Mouse (Mus musculus): ENCODE measurements around the gene Hyou1. TPM values are rescaled to one million over a fixed set of nuclear protein-coding genes. Genes with fewer than 3 reads are reported as not detected.
"Not testable (repeated sequence)": the region's sequence is repeated elsewhere in the genome, so short reads cannot be mapped to it uniquely, and the experiment has no call there.

Gene Hyou1
- total and polyA plus RNA-seq, 2 experiments, result 87.8 to 111 TPM

DNA sequence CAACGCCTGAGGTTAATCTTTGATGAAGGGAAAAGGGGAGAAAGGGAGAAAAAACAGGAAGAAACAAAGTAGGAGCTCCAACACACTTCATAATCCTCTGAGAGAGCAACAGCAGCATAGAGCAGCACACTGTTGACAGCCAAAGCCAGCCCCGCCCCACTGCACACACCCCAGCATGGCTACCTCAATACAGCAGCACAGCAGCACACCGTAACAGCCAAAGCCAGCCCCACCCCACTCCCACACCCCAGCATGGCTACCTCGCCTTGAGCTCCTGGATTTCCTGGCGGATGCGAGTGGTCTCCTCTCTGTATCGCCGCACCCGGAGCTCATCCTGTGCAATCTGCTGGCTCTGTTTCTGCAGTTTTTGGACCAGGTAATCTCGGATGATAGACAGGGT is 27.0 kb upstream of the Hyou1 start:
- no peak overlapping the region for H3K4me3 ChIP-seq (ENCODE audit: insufficient read depth, low read depth, low read length)
- H3K4me1 ChIP-seq (ENCODE audit: control insufficient read depth, insufficient read depth, low read length), result peaks cover 8% of the 10 kb centered on the region; the same call in 1 of the 2 replicates
- H3K27me3 ChIP-seq (ENCODE audit: control insufficient read depth, insufficient read depth, low read length), result no peaks in the 10 kb centered on the region
- TF ChIP-seq POLR2A (IDR thresholded peaks at IDR 0.05; ENCODE audit: extremely low read depth, insufficient read depth, low read length) (no peak), CTCF (IDR thresholded peaks at IDR 0.05; ENCODE audit: low read depth, low read length) (no peak)
- WGBS, result 94% methylated on average over 10 of the region's 10 CpGs
- peaks cover 5% of the 10 kb centered on the region; the same call in 1 of the 2 replicates for H3K79me2 ChIP-seq (ENCODE audit: control insufficient read depth, insufficient read depth, low read length)
- H3K9ac ChIP-seq (ENCODE audit: low read depth, low read length), result no peak overlapping the region
- no peak overlapping the region for H3K27ac ChIP-seq (replicated peaks; ENCODE audit: insufficient read depth, low read depth, low read length)
- peaks cover 72% of the 10 kb centered on the region for H3K36me3 ChIP-seq (ENCODE audit: control insufficient read depth, insufficient read depth, low read length)
- no peak for DNase-seq (ENCODE audit: extremely low read depth, low read depth, low spot score)

DNA sequence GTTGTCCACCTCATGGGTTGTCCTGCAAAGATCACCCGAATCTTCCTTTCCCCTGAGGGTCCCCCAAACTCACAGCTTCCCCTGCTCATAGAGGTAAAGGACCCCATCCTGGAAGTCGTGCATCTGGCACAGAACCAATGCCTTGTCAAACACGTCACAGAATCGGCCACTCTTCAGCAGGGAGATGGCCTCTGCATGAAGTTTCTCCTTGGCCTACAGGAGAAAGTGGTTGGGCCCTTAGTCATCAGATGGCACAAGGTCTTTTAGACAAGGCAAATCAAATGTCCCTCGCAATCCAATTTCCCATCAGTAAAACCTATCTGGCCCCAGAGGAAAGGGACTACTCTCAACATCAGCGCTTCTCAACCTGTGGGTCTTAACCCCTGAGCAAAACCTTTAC is 26.1 kb upstream of the Hyou1 start:
- Histone ChIP-seq H3K4me1 (ENCODE audit: control insufficient read depth, insufficient read depth, low read length) (0 out of 2 replicates have a peak, but pooled peaks cover 1% of the 10 kb centered on the region), H3K4me3 (ENCODE audit: insufficient read depth, low read depth, low read length) (no peak overlapping the region), H3K9ac (ENCODE audit: low read depth, low read length) (no peak overlapping the region), H3K36me3 (ENCODE audit: control insufficient read depth, insufficient read depth, low read length) (peaks cover 76% of the 10 kb centered on the region), H3K27me3 (ENCODE audit: control insufficient read depth, insufficient read depth, low read length) (no peaks in the 10 kb centered on the region), H3K79me2 (ENCODE audit: control insufficient read depth, insufficient read depth, low read length) (peaks cover 5% of the 10 kb centered on the region; the same call in 1 of the 2 replicates), H3K27ac (replicated peaks; ENCODE audit: insufficient read depth, low read depth, low read length) (no peak overlapping the region)
- WGBS, result 91% methylated on average over 6 of the region's 6 CpGs
- DNase-seq (ENCODE audit: extremely low read depth, low read depth, low spot score), result no peak
- TF ChIP-seq POLR2A (IDR thresholded peaks at IDR 0.05; ENCODE audit: extremely low read depth, insufficient read depth, low read length) (no peak), CTCF (IDR thresholded peaks at IDR 0.05; ENCODE audit: low read depth, low read length) (no peak)

DNA sequence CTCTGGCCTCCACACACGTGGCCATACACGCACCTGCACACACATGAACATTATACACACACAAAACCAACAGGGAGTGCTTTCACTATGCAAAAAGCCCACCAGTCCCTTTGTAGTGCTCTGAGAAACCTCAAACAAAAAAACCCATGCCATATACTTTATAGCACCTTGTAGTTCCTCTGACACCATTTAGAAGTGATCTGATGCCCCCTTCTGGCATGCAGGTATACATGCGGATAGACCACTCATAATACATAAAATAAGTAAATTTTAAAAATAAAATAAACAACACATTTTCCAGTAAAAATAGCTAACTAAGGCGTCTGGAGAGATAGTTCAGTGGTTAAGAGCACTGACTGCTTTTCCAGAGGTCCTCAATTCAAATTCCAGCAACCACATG is 22.1 kb upstream of the Hyou1 start:
- no peak overlapping the region for H3K9ac ChIP-seq (ENCODE audit: low read depth, low read length)
- H3K36me3 ChIP-seq (ENCODE audit: control insufficient read depth, insufficient read depth, low read length), result peaks cover 61% of the 10 kb centered on the region
- H3K27ac ChIP-seq (replicated peaks; ENCODE audit: insufficient read depth, low read depth, low read length), result no peak overlapping the region
- TF ChIP-seq CTCF (IDR thresholded peaks at IDR 0.05; ENCODE audit: low read depth, low read length), result no peak
- no peak for TF ChIP-seq POLR2A (IDR thresholded peaks at IDR 0.05; ENCODE audit: extremely low read depth, insufficient read depth, low read length)
- H3K27me3 ChIP-seq (ENCODE audit: control insufficient read depth, insufficient read depth, low read length), result no peaks in the 10 kb centered on the region
- no peak overlapping the region for H3K4me3 ChIP-seq (ENCODE audit: insufficient read depth, low read depth, low read length)
- peaks cover 4% of the 10 kb centered on the region; the same call in 1 of the 2 replicates for H3K4me1 ChIP-seq (ENCODE audit: control insufficient read depth, insufficient read depth, low read length)
- H3K79me2 ChIP-seq (ENCODE audit: control insufficient read depth, insufficient read depth, low read length), result peaks cover 8% of the 10 kb centered on the region; the same call in 1 of the 2 replicates
- WGBS, result 77% methylated on average over 4 of the region's 4 CpGs
- DNase-seq (ENCODE audit: extremely low read depth, low read depth, low spot score), result no peak

DNA sequence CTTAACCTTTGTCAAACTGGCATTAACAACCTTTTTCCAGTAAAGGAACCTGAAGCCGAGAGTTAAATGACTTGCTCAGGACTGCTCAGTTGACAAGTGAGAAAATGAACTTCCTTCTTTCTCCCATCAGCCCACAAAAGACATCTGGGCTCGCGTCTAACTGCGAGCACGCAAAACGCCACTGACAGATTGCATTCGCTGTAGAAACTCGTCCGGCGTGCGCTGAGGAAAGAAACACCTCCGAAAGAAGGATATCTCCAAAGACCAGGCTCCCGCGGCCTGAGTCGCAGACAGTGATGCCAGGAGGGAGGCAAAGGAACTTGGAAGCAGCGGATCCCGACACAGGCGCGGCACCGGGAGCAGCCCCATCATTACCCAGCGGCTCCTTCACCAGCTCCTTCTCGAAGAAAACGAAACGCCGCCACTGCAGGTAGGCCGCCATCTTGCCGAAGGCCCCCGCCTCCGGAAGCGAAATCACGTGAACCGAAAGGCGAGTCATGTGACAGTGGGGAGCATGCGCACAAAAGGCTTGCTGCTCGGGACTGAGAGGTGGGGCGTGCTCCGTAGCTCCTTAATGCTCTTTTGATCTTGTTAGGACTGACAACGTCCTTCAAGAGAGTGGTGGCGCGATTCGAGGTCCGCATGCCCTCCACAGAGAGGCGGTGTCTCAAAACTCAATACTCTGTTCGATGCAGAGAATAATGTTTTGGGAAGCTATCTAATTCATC is 17.9 kb upstream of the Hyou1 start, which contains the start of gene Vps11:
Vps11 (minus strand) TSS at position 481 of the 728 bp plus-strand sequence.
- Histone ChIP-seq H3K36me3 (ENCODE audit: control insufficient read depth, insufficient read depth, low read length) (peaks cover 22% of the 10 kb centered on the region), H3K79me2 (ENCODE audit: control insufficient read depth, insufficient read depth, low read length) (peaks cover 3% of the 10 kb centered on the region; the same call in 1 of the 2 replicates), H3K4me1 (ENCODE audit: control insufficient read depth, insufficient read depth, low read length) (peaks cover 4% of the 10 kb centered on the region; the same call in 1 of the 2 replicates), H3K9ac (ENCODE audit: low read depth, low read length) (peak within 1 kb of the TSS; percentile 85), H3K27me3 (ENCODE audit: control insufficient read depth, insufficient read depth, low read length) (no peaks in the 10 kb centered on the region), H3K4me3 (ENCODE audit: insufficient read depth, low read depth, low read length) (peak within 1 kb of the TSS; percentile 90), H3K27ac (replicated peaks; ENCODE audit: insufficient read depth, low read depth, low read length) (peak within 1 kb of the TSS; percentile 49; the same call in 1 of the 2 replicates)
- DNase-seq (ENCODE audit: extremely low read depth, low read depth, low spot score), result peak; percentile 90
- WGBS, result under 1% methylated on average over 44 of the region's 44 CpGs
- TF ChIP-seq CTCF (IDR thresholded peaks at IDR 0.05; ENCODE audit: low read depth, low read length) (no peak), POLR2A (IDR thresholded peaks at IDR 0.05; ENCODE audit: extremely low read depth, insufficient read depth, low read length) (peak; percentile 70; the same call in 1 of the 2 replicates)

DNA sequence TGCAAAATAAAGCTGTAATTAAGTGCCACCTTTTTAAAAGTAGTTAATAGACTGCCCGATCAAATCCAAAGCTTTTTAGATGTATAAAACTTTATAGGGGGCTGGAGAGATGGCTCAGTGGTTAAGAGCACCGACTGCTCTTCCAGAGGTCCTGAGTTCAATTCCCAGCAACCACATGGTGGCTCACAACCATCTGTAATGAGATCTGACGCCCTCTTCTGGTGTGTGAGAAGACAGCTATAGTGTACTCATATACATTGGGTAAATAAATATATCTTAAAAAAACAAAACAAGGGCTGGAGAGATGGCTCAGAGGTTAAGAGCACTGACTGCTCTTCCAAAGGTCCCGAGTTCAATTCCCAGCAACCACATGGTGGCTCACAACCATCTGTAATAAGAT is 17.4 kb upstream of the Hyou1 start:
- H3K79me2 ChIP-seq (ENCODE audit: control insufficient read depth, insufficient read depth, low read length); H3K4me3 ChIP-seq (ENCODE audit: insufficient read depth, low read depth, low read length); H3K4me1 ChIP-seq (ENCODE audit: control insufficient read depth, insufficient read depth, low read length); H3K27me3 ChIP-seq (ENCODE audit: control insufficient read depth, insufficient read depth, low read length); DNase-seq (ENCODE audit: extremely low read depth, low read depth, low spot score); H3K9ac ChIP-seq (ENCODE audit: low read depth, low read length): not testable (repeated sequence)
- WGBS, result 39% methylated on average over 4 of the region's 4 CpGs
- peaks cover 16% of the 10 kb centered on the region for H3K36me3 ChIP-seq (ENCODE audit: control insufficient read depth, insufficient read depth, low read length)
- peak overlapping the region; percentile 49; the same call in 1 of the 2 replicates for H3K27ac ChIP-seq (replicated peaks; ENCODE audit: insufficient read depth, low read depth, low read length)

DNA sequence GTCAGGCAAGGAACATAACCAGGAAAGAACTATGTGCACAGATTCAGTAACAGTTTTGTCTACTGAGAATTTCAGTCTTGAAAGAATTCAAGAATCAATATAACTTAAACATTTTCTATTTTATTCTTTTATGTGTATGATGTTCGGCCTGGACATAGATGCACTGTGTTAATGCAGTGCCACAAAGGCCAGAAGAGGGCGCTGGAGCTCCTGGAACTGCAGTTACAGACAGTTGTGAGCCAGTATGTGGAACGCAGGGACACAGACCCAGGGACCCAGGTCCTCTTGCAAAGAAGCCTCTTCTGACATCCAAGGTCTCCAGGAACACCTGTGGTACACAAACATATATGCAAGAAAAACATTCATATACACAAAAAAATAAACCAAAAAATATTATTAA is 14.8 kb upstream of the Hyou1 start:
- no peak overlapping the region for H3K9ac ChIP-seq (ENCODE audit: low read depth, low read length)
- H3K36me3 ChIP-seq (ENCODE audit: control insufficient read depth, insufficient read depth, low read length), result no peaks in the 10 kb centered on the region; the same call in 1 of the 2 replicates
- H3K4me1 ChIP-seq (ENCODE audit: control insufficient read depth, insufficient read depth, low read length), result peaks cover 4% of the 10 kb centered on the region; the same call in 1 of the 2 replicates
- no peak overlapping the region for H3K4me3 ChIP-seq (ENCODE audit: insufficient read depth, low read depth, low read length)
- H3K27ac ChIP-seq (replicated peaks; ENCODE audit: insufficient read depth, low read depth, low read length), result no peak overlapping the region
- no peaks in the 10 kb centered on the region for H3K27me3 ChIP-seq (ENCODE audit: control insufficient read depth, insufficient read depth, low read length)
- H3K79me2 ChIP-seq (ENCODE audit: control insufficient read depth, insufficient read depth, low read length), result peaks cover 3% of the 10 kb centered on the region; the same call in 1 of the 2 replicates
- TF ChIP-seq POLR2A (IDR thresholded peaks at IDR 0.05; ENCODE audit: extremely low read depth, insufficient read depth, low read length) (no peak), CTCF (IDR thresholded peaks at IDR 0.05; ENCODE audit: low read depth, low read length) (peak; percentile 75)
- 70% methylated on average over 3 of the region's 3 CpGs for WGBS
- no peak for DNase-seq (ENCODE audit: extremely low read depth, low read depth, low spot score)

All from liver, adult 2 months (tissue).